Mouse (Mus musculus): ENCODE measurements around the gene Tmem240.
A peak's percentile ranks its signal among the peaks of the same experiment; 100 is the strongest.
"Not testable (repeated sequence)": the region's sequence is repeated elsewhere in the genome, so short reads cannot be mapped to it uniquely, and the experiment has no call there.

Tmem240 gene

DNA sequence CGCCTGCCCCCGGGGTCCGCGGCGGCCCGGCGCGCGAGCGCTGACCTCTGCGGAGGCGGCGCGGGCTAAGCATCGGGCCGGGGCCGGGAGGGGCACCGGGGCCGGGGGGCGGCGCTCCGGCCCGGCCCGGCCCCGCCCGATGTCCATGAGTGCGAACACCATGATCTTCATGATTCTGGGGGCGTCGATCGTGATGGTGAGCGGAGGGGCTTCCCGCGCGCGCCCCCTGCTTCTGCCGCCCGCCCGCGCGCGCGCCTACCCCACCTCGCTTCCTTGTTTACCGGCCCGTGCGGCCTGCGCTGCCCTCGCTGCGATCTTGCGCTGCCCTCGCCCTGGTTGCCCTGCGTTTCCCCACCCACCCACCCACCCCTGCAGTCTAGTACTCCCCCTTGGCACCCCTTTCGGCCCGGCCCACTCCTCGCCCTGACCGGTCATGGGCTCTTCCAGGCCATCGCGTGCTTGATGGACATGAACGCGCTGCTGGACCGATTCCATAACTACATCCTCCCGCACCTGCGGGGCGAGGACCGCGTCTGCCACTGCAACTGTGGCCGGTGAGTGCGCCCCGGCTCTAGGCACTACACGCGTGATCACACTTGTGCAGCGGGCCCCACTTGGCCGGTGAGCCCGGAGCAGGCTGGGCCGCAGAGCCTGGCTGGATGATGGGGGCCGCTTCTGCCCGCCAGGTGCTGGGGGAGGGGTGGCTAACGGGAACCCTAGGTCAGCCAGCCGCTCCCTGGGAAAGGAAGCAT, 527 bp downstream of the Tmem240 start:
- DNase-seq (ENCODE audit: low spot score in 2 of 2) = no peak

DNA sequence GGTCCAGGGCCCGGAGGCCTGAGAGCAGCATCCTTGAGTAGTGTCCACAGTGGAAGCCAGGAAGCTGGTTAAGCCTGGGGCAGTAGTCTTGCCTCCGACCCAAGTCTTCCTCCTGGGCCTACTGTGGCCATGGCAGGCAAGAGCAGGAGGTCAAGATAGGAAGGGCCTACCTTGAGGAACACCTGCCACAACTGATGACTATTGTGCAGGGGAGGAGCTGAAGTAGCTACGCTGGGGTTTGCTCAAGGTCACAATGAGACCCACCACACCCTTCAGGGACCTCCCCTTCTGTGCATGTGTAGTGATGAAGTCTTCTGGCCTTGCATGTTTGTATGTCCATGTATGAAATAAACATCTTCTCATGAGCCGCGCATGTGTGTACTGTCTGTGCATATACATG, 1.2 kb downstream of the Tmem240 start:
- no peak for DNase-seq (ENCODE audit: low spot score in 2 of 2)

DNA sequence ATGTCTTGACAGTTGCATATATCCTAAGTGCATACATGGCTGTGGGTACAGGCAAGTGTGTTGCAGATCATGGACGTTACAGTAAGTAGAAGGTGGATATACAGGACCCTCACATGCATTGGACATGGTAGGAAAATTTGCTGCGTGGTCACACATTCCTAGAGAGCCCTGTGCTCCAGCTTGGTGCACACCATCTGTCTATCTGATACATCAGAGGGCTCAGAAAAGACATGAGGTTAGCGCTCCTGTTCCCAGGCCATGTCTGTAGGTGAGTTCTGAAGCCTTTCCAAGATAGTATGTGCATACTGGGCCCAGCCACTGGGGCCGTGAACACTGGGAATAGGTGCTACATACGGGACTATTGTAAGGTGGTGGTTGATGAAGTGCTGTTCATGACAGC, 1.8 kb downstream of the Tmem240 start:
- no peak for DNase-seq (ENCODE audit: low spot score in 2 of 2)

DNA sequence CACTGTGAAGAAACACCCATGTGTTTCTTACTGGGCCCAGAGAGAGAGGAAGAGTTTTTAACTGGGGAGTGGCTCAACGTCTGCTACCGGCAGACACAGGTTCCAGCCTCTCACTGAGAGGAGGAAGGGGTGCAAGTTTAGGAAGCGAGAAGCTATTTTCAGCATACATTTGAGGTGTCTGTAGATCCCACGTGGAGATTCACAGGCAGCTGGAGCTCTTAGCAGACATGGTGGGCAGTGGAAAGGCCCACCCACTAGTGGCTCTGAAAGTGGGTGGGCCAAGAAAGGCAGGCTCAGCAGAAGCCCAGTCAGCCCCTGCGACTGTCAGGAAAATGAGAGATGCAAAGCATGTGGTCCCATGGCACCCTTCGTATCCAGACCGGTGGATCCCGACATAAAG, 3.7 kb downstream of the Tmem240 start:
- DNase-seq (ENCODE audit: low spot score in 2 of 2) = no peak

DNA sequence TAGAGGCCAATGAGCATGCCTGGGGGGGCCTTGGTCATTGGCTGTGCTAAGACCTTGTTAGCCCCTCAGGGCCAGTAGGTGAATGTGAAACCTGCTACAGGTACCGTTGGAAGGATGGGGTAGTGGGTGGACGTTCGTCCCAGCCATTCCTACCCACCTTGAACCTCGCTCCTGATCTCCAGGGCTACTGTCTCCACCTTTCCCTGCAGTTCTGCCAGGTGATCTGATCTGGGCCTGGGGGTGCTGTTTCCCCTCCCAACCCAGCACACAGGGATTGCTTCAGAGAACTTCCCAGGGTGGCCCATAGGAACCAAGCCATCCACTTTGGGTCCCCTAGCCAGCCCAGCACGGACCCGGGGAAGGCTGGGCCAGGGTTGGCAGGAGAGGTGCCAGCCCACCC, 4.6 kb downstream of the Tmem240 start:
- no peak for DNase-seq (ENCODE audit: low spot score in 2 of 2)

DNA sequence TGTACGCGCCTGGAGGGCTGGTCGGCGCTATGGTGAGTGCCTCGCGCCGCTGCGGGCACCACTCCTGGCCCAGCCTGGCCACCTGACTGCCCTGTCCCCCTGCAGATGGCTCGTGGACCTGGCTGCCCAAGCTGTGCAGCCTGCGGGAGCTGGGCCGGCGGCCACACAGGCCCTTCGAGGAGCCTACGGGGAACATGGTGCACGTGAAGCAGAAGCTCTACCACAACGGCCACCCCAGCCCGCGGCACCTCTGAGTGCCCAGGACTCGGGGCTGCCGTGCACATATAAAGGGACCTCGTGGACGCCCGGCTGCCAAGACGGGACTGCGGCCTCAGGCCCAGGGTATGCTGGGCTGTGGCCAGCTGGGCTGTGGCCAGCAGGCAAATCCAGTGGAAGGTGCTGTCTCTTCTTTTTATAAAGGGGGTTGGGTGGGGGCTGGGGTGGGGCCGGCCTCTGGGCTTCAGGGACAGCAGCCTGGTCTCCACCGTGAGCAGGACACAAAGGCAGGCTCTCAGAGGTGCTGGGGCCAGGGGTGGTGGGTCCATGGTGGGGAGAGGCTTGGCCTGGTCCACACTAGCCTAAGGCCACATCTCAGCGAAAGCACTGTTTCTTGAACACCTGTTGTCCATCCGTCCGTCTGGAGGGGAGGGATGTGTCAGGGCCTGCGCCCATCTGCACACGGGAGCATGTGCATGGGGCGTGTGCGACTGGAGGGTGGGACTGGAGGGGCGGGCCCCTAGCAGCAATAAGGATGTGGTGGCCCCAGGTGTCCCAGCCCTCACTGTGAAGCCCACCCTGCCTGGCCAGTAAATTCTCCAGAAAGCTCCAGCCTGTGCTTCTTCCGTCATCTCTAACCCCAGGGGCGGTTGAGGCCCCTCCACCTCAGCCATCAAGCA, 5.4 kb downstream of the Tmem240 start:
- no peak for DNase-seq (ENCODE audit: low spot score in 2 of 2)

DNA sequence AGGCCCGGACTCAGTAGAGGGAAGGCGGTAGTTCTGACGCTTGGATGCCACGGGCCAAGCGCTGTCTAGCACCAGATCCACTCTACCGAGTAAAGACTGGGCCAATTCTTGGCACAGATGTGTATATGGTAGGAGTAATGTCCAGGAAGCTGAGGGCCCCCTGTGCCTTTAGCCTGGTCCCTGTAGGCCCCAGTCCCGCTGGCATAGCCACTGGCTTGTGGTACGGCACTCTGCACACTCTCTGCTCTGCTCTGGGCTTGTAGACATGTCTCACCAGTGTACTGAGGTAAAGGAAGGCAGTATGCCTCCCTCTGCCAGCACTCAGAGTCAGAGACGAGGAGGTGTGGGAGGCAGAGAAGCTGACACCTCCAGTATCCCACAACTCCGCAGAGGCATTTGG, 6.1 kb downstream of the Tmem240 start:
- DNase-seq (ENCODE audit: low spot score in 2 of 2) = not testable (repeated sequence)

DNA sequence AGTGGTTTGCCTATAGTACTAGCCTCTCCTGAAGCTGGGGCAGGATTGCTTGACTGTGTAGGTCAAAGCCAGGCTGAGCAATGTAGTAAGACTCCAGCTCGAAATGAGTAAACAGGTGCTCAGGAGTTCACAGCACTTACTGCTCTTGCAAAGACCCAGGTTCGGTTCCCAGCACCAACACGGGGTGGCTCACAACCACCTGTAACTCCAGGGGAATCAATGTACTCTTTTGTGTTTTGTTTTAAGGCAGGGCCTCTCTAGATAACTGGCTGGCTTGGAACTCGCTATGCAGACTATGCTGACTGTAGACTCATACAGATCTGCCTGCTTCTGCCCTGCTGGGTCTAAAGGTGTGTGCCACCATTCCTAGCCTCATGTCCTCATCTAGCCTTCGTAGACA, 8.1 kb downstream of the Tmem240 start:
- no peak for DNase-seq (ENCODE audit: low spot score in 2 of 2)

DNA sequence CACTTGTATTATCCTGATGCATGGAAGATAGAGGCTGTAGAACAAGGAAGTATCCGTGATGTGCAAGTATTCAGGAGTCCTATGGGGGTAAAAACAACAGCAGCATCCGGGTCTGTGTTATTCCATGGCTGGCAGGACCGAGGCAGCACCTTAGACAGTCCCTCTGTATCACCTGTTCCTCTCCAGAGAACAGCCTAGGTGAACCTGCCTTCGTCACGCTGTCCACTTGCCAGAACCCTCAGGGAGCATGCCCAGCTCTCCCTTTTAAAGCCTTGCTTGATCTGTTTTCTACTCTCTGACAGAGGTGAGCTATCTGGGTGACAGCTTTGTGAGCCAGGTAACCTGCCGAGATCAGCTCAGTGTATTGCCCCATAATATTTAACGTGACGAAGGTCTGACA, 9.9 kb downstream of the Tmem240 start:
- no peak for DNase-seq (ENCODE audit: low spot score in 2 of 2)

DNA sequence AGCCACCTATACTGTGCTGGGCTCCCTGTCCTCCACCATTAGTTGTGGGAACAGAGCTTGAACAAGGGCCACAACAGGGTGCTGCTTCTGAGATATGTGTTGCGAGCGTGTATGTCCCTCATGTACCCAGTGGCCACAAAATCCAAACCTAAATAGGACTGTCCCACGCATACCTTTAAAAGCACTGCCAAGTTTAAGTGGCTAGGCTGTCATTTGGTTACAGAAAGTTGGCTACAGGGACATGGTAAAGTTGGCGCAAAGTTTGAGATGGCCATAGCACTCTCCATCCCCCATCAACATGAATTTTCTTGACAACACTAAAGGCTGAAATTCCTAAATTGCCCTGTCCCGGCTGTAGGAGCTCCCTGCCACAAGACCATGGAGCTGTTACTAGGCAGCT, 10.5 kb downstream of the Tmem240 start:
- DNase-seq (ENCODE audit: low spot score in 2 of 2) = no peak

DNA sequence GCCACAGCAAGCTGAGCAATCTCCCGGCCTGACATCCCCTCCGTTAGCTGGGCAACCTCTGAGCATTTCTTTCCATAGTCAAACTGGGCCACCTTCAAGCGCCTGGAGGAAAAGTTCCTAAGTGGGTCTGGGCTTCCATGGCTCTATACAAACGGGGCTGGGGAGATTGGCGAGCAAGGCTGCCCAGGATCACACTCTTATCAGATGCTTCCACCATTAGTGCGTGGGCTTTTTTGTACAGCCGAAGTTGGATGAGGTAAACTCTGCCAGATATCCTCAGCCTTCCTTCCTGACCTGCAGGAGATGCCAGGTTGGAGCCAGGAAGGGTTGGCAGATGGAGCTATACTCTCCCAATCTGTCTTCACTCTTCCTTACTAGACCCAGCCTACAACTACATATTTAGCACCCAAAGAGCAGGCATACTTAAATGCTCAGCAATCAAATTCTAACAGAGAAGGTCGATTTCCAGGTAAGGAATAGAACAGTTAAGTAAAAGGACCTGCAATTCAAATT, 11.5 kb downstream of the Tmem240 start:
- DNase-seq (ENCODE audit: low spot score in 2 of 2) = no peak

DNA sequence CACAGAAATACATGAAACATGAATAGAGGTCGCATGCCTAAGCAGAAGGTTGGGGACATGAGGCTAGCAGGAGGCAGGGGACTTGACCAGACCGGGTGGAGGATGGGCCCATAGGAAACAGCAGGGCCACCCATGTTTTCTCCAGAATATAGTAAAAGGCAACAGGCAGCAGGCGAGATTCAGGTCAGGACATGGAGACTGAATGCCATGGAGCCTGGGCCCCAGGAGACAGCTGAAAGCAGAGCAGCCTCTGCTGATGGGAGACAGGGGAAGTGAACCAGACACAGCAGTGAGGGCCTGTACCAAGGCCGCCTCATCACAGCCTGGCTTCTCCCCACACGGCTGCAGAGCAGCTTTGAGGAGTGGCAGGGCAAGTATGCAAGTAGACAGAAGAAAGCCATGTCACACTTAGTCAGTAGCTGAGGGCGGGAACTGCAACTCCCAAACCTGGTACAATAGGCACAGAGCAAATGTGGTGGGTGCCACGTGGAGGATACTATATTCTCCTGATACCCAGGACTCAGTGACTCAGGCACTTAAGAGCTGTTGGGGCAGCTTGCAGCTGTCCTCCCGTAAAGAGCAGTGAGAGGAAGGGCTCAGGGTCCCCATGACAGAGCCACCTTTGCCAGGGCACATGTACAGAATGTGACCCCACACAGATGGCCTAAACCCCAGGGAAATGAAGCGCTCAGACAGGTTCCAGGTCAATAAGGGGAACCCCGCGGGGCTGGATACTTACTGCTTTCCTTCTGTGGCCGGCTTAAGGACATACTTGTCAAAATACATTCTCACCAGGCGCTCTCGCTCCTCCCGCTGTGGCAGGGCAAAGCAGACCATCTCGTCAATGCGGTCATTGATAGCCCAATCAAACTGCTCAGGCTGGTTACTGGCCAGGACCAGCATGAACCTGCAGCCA, 12.2 kb downstream of the Tmem240 start:
- DNase-seq (ENCODE audit: low spot score in 2 of 2) = no peak

DNA sequence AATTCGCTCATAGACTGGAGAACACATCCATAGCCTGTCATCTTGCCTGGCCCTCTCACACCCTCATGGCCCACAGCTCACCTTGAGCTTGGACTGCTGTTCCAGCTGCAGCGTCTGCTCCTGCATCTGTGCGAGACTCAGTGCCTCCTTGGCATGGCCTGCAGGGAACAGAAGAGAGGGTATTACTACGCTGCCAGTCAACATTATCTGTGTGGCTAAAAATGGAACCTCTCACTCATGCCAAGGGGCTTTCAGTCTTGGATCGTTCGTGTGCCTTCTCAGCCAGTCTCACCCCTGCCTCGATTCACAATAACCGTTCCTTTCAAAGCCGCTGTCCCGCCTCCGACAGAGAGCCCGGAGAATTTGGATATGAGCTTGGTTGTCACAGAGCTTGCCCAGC, 22.4 kb downstream of the Tmem240 start:
- DNase-seq (ENCODE audit: low spot score in 2 of 2) = no peak

DNA sequence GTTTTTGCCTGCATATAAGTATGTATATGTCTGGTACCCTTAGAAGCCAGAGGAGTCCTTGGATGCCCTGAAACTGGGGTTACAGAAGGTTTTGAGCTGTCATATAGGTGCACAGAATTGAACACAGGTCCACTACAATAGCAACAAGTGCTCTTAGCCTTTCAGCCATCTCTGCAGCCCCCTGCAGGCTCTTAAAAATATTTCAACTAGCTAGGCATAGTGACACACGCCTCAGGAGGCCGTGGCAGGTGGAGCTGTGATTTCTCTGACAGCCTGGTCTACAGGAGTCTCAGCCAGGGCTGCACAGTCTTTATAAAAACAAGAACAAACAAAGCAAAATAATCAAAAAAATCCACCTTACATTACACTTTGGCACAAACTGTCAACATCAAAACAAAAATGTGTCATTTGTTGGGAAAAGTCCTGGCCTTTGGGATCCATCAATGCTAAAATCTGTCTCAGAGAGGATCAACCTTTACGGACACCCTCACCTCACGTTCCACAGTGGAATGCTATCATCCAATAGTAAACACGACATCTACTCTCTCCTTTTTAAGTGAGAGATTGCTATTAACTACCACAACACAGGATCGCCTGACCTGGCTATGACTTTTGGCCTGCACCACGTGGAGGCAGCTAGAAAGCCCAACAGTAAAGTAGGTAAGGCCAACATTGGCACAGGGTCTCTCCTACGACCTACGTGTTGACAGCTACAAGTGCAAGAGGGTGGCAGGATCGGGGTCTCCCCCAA, 25.4 kb downstream of the Tmem240 start:
- no peak for DNase-seq (ENCODE audit: low spot score in 2 of 2)

DNA sequence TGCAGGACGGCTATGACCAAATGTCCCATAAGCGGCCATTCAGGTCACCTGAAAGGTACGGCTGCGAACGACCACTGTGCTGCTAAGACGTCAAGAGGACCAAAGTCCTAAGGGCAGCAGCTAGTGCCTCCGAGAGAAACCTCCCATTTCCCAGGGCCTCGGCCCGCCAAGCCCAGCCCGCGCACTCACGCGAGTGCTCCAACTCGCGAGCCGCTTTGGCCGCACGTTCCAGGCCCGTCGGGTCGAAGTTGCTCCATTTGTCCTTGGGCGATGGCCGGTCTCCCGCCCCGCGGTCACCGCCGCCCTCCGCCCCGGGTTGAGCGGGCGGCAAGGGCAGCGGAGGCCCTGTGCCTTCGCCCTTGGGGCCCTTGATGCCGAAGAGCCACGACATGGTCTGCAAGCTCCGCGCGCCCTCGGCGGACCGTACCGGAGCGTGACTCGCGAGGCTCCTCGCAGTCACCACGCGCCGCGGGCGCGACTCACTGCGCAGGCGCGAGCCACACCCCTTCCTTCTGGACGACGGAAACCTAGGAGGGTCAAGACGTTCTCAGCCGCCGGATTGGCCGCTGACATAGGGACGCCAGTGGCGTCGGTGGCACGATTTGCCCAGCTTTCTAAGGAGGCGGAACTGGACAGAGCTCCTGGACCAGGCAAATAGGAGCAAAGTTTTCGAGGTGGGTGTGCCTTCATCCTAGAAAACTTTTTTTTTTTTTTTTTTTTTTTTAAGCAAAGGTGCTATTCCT, 26.2 kb downstream of the Tmem240 start, which contains the start of gene Atad3a:
TSS of gene Atad3a (minus strand) at position 481 of the 743 bp plus-strand sequence.
- peak; percentile 96 to 98 for DNase-seq (ENCODE audit: low spot score in 2 of 2)

DNA sequence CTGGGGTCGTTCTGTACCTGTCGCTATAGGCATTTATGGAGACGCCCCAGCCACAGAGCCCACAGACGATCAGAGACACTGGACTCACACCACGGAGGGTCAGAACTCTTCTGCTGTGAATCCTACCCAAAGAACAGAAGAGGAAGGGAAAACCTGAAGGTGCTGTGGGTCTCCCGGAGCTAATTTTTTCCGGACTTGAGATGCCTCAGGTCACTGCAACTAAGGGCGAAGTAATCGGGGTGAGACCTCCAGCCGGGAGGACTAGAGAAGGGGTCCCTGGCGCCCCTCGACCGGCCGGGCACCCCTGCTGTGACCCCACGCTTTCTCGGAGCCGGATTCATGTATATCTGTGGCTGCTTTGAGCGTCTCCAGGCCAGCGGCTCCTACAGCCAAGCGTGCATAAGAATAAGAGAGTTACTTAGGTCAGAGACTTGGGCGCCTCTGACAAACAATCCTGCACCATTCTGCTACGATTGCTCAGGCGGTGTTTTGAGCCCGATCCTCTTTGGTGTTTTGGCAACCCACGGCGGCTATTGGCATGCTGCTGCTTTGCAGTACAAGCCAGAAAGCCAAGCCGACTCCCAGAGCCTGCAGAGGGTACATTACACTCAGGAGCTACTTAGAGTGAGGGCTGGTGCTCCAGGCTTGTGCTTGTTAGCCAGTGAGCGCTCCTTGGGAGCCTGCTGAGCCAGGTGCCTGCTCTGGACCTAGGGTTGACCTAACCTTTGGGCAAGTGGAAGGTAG, 26.9 kb downstream of the Tmem240 start:
- DNase-seq (ENCODE audit: low spot score in 2 of 2) = no peak

DNA sequence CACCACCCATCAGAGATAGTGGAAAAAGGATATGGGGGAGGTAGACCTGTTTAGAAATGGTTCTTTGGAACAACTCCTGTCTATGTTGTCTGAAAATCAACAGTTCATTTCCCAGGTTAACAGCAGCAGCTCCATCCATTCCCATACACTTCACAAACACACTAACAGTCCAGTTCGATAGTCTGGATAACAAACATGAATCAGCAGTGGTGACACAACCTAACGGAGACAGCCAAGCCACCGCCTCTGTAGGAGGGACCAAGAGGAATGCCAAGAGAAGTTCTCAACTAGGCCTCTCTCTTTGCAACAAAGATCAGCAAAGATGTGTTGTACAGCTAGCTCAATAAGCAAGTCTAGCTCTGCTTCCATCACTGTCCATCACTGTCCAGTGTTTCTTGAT, 27.8 kb downstream of the Tmem240 start:
- no peak for DNase-seq (ENCODE audit: low spot score in 2 of 2)

DNA sequence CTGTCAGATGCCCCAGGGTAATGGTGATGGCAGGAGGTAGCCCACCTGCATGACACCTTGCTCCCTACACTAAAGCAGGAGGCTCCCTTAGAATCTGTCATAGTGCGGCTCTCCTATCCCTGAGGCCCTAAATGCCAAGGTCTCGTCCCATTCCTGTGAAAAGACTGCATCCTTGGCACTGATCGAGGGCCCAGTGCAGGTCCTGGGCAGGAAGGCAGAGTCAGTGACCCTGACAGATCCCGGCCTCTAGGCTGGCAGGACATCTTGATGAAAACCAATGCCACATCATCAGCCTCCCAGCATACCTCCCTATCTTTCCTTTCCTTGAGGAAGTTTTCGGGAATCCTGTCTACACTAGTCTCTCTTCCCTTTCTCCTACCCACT, 34.9 kb downstream of the Tmem240 start:
- no peak for DNase-seq (ENCODE audit: low spot score in 2 of 2)

DNA sequence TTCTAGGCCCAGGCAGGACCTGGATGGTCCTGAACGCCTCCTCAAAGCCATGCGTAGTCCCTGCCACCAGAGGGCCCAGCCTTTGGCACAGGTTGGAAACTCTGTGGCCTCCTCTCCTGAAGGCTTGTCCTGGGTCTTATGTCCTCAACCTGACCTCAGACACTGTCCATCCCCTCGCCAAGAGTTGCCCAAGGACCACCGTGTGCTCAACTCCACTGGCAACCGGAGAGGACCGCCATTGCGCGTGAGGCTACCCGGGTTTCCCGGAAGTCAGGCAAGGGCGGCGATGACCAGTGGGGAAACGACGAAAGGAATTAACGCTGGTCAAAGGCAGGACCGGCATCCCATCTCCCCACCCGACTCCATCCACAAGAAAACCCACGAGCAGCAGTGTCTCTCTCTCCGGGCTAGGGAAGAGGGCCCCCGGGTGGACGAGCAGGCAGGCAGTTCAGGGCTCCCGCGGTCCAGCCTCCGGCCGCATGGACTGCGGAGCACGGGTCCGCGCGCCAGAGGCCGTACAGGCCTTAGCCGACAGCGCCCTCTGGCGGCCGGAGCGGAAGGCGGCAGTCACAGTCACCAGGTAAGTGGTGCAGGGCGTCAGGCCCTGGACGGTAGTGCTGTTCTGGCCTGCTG, 35.4 kb downstream of the Tmem240 start:
- DNase-seq (ENCODE audit: low spot score in 2 of 2) = peak; percentile 85 to 88

Data from frontal cortex, postnatal 25 days (tissue).